Mouse (Mus musculus): ENCODE data around the gene Kat2b.
"Not testable (repeated sequence)": the region's sequence is repeated elsewhere in the genome, so short reads cannot be mapped to it uniquely, and the experiment has no call there.

The Kat2b gene

GRCm38 (mm10) chr17:53566161-53566918, at the start of gene Kat2b:
Gene Kat2b, plus strand, starts transcription at chr17:53566861.
- no peak for DNase-seq (ENCODE audit: low read depth, low spot score)

DNA sequence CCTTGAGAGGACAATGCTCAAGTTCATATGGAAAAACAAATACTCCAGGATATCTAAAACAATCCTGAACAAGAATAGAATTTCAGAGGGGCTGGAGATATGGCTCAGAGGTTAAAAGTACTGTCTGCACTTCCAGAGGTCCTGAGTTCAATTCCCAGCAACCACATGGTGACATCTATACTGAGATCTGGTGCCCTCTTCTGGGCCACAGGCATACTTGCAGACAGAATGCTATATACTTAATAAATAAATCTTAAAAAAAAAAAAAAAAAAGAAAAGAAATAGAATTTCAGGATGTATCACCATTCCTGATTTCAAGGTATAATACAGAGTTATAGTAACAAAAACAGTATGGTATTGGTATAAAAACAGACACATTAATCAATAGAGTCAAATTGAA, 47.3 kb upstream of the Kat2b start:
- DNase-seq (ENCODE audit: low read depth, low spot score) = no peak

GRCm38 (mm10) chr17:53520509-53520908, 46.2 kb upstream of the Kat2b start:
- DNase-seq (ENCODE audit: low read depth, low spot score) = no peak

- DNase-seq (ENCODE audit: low read depth, low spot score) = no peak
Measured at GRCm38 (mm10) chr17:53528034-53528433, 38.6 kb upstream of the Kat2b start.

GRCm38 (mm10) chr17:53531160-53531559, 35.5 kb upstream of the Kat2b start:
- no peak for DNase-seq (ENCODE audit: low read depth, low spot score)

DNA sequence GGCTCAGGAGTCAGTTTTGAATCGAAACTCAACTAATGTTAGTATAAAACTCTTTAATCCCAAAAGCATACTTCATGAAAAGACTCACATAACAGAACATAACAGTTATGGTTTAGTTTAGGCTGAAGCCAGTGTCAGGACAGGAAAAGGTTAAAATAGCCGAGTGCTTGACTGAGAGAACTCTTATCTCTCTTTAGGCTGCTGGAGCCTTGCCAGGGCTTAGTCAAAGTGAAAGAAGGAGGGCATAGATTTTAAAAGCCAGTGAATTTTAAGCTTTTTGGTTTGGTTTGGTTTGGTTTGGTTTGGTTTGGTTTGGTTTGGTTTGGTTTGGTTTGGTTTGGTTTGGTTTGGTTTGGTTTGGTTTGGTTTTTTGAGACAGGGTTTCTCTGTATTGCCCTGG, 34.2 kb upstream of the Kat2b start:
- no peak for DNase-seq (ENCODE audit: low read depth, low spot score)

GRCm38 (mm10) chr17:53539351-53539750, 27.3 kb upstream of the Kat2b start, which contains the start of gene Pp2d1:
Gene Pp2d1, minus strand, starts transcription at chr17:53539451.
- DNase-seq (ENCODE audit: low read depth, low spot score) = not testable (repeated sequence)

- DNase-seq (ENCODE audit: low read depth, low spot score) = no peak
Measured at GRCm38 (mm10) chr17:53542536-53542935, 24.1 kb upstream of the Kat2b start.

GRCm38 (mm10) chr17:53543591-53544324, 22.9 kb upstream of the Kat2b start:
- DNase-seq (ENCODE audit: low read depth, low spot score) = no peak

- no peak for DNase-seq (ENCODE audit: low read depth, low spot score)
Measured at GRCm38 (mm10) chr17:53551306-53552299, 15.1 kb upstream of the Kat2b start.

- DNase-seq (ENCODE audit: low read depth, low spot score) = no peak
Measured at GRCm38 (mm10) chr17:53554088-53554487, 12.6 kb upstream of the Kat2b start.

DNA sequence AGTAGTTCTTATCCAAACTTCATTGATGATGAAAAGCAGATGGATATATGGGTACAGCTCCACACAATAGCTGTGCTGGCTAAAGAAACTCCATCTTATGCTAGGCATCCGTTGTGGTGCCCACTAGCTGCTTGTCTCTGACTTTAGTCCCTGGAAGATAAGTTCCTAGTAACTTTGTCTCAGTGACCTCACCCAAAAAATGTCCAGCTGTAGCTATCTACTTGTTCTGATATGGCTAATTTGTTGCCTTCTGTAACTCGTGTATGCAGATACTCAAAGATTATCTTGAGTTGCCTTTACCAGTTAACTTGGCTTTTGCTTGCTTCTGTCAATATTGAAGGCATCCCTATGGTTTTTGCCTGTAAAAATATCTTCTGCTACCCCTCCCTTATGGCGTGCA, 11.8 kb upstream of the Kat2b start:
- peak; percentile 44 for DNase-seq (ENCODE audit: low read depth, low spot score)

DNA sequence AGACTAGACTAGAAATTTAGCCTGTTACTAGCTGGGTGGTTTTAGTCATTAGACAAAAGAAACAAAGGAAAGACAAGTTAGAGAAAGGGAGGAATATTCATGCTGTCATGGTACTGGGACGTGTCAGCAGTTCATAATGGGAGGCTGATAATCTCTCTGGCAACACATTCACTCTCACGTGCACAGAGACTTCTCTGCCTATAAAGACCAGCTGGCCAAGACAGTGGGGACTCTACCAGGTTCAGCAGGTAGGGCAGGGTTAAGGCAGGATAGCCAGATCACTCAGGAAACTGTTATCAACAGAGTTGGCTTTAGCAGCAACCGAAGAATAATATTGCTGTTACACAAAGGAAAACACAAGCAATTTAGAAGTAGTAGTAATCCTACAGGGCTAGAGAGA, 9.2 kb upstream of the Kat2b start:
- no peak for DNase-seq (ENCODE audit: low read depth, low spot score)

GRCm38 (mm10) chr17:53559646-53560045, 7.0 kb upstream of the Kat2b start:
- DNase-seq (ENCODE audit: low read depth, low spot score) = no peak

GRCm38 (mm10) chr17:53561458-53562029, 5.1 kb upstream of the Kat2b start:
- DNase-seq (ENCODE audit: low read depth, low spot score) = no peak

DNA sequence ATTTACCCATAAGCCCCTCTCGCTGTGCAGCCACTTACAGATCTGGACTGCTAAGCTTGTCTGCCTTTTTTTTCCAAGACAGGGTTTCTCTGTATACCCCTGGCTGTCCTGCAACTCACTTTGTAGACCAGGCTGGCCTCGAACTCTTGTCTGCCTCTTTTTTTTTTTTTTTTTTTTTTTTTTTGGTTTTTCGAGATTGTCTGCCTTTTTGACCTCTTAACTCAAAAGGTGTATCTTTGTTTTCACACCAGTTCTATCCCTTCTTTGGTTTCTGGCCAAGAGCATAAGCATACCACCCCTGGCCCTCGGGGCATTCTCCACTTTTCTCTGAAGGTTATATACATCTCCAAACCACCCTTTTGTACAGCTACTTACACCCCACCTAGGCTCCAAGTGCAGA, 1.8 kb upstream of the Kat2b start:
- no peak for DNase-seq (ENCODE audit: low read depth, low spot score)

DNA sequence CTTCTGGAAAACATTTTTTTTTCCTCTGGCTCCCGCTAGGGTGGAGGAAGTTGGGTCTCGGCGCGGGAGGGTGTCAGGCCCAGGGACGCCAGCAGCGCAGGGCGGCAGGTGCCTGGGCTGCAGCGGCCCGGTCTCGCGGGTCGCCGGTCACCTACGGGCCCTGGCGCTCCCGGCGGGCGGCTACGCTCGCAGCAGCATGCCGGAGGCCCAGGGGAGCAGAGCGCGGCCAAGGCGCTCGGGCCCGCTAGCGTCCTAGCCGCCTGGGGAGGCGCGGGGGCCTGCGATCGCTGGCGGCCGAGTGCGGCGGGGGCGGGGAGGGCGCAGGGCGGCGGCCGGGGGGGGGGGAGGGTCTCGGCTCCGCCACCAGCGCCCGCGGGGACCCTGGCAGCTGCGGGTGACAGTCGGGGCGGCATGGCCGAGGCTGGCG, 271 bp downstream of the Kat2b start:
- DNase-seq (ENCODE audit: low read depth, low spot score) = peak; percentile 59

DNA sequence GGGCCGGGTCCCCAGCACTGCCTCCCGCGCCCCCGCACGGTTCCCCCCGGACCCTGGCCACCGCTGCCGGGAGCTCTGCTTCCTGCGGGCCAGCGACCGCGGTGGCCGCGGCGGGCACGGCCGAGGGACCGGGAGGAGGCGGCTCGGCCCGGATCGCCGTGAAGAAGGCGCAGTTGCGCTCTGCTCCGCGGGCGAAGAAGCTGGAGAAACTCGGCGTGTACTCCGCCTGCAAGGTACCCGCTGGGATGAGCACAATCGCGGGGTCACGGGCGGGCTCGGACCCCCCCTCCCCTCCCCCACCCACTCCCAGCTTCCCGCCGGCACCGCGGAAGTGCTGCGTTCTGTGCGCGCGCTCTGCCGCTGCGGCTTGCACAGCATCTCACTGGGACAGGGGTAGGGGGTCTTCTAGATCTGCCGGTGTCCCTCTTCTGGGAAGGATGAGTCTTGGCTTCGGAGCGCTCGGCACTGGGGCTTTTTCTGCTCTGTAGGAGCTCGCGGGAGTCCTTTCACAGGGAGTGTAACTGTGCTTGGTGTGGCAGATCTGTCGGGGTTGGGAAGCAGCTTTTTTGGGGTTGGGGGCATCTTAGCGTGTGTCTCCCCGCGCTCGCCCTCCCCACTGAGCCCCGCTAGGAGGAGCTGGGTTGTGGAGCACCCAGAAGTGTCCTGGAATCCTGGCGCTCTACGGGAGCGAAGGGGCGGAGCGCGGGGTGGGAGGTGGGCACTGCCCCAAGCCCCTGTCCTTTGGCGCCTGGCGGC, 863 bp downstream of the Kat2b start:
- peak; percentile 31 for DNase-seq (ENCODE audit: low read depth, low spot score)

- DNase-seq (ENCODE audit: low read depth, low spot score) = peak; percentile 73
Measured at GRCm38 (mm10) chr17:53568118-53568517, 1.5 kb downstream of the Kat2b start.

GRCm38 (mm10) chr17:53568734-53569386, 2.2 kb downstream of the Kat2b start:
- no peak for DNase-seq (ENCODE audit: low read depth, low spot score)

Measured in c-Kit-negative CD71-positive TER-119-positive erythroid progenitor cells, embryonic 14.5 days (primary cell).